Mouse (Mus musculus) splenic B cell, adult 2 months (primary cell): ENCODE results near the gene Wrap53.

ENCODE experiments used
- DNase-seq: peaks from one replicate; pipeline ENCODE4 v3.0.0-alpha.2; 2011; ENCODE audit warnings: low read depth, low spot score
- H3K27me3 ChIP-seq: 2 replicates; pipeline ENCODE4 v1.6.1; 2012; ENCODE audit warnings: mild to moderate bottlenecking, low read length, moderate library complexity, mixed read lengths; ENCODE audit not compliant: control insufficient read depth, poor library complexity, insufficient read depth, severe bottlenecking
- H3K36me3 ChIP-seq: 2 replicates; pipeline ENCODE4 v1.6.1; 2012; ENCODE audit warnings: mild to moderate bottlenecking, low read length, moderate library complexity, mixed read lengths; ENCODE audit not compliant: control insufficient read depth, poor library complexity, insufficient read depth, severe bottlenecking

The Wrap53 gene

GRCm38 (mm10) chr11:69589207-69589834, 9.3 kb upstream of the Wrap53 start:
- Histone ChIP-seq H3K36me3 (peaks cover 6% of the 10 kb centered on the region), H3K27me3 (no peaks in the 10 kb centered on the region)
- no peak for DNase-seq

- Histone ChIP-seq H3K36me3 (peaks cover 2% of the 10 kb centered on the region; the same call in 1 of the 2 replicates), H3K27me3 (no peaks in the 10 kb centered on the region)
- peak; percentile 42 for DNase-seq
These were observed 5.8 kb upstream of the Wrap53 start for GRCm38 (mm10) chr11:69585718-69586325.

- Histone ChIP-seq H3K36me3 (peaks cover 2% of the 10 kb centered on the region; the same call in 1 of the 2 replicates), H3K27me3 (no peaks in the 10 kb centered on the region)
- no peak for DNase-seq
These were observed 4.9 kb upstream of the Wrap53 start for GRCm38 (mm10) chr11:69584937-69585336.

GRCm38 (mm10) chr11:69584008-69584407, 4.0 kb upstream of the Wrap53 start:
- Histone ChIP-seq H3K27me3 (no peaks in the 10 kb centered on the region), H3K36me3 (peaks cover 2% of the 10 kb centered on the region; the same call in 1 of the 2 replicates)
- no peak for DNase-seq

- Histone ChIP-seq H3K27me3 (no peaks in the 10 kb centered on the region), H3K36me3 (no peaks in the 10 kb centered on the region)
- DNase-seq: no peak
These were observed 2.3 kb upstream of the Wrap53 start for GRCm38 (mm10) chr11:69582230-69582805.

GRCm38 (mm10) chr11:69581814-69582213, 1.8 kb upstream of the Wrap53 start:
- no peaks in the 10 kb centered on the region for H3K36me3 ChIP-seq
- no peaks in the 10 kb centered on the region for H3K27me3 ChIP-seq
- peak; percentile 18 for DNase-seq

GRCm38 (mm10) chr11:69581147-69581688, 1.2 kb upstream of the Wrap53 start:
- DNase-seq: peak; percentile 80
- Histone ChIP-seq H3K36me3 (no peaks in the 10 kb centered on the region; the same call in 1 of the 2 replicates), H3K27me3 (no peaks in the 10 kb centered on the region)

GRCm38 (mm10) chr11:69580572-69581146, 604 bp upstream of the Wrap53 start:
- H3K36me3 ChIP-seq: no peaks in the 10 kb centered on the region; the same call in 1 of the 2 replicates
- no peaks in the 10 kb centered on the region for H3K27me3 ChIP-seq
- DNase-seq: no peak

GRCm38 (mm10) chr11:69579128-69580017, 682 bp downstream of the Wrap53 start:
- peak; percentile 94 for DNase-seq
- Histone ChIP-seq H3K36me3 (no peaks in the 10 kb centered on the region; the same call in 1 of the 2 replicates), H3K27me3 (no peaks in the 10 kb centered on the region)

GRCm38 (mm10) chr11:69578301-69578700, 1.8 kb downstream of the Wrap53 start:
- no peaks in the 10 kb centered on the region for H3K27me3 ChIP-seq
- no peak for DNase-seq
- no peaks in the 10 kb centered on the region; the same call in 1 of the 2 replicates for H3K36me3 ChIP-seq

GRCm38 (mm10) chr11:69576307-69576706, 3.7 kb downstream of the Wrap53 start:
- no peaks in the 10 kb centered on the region; the same call in 1 of the 2 replicates for H3K36me3 ChIP-seq
- H3K27me3 ChIP-seq: no peaks in the 10 kb centered on the region
- no peak for DNase-seq

- H3K27me3 ChIP-seq: no peaks in the 10 kb centered on the region
- DNase-seq: peak; percentile 68
- H3K36me3 ChIP-seq: no peaks in the 10 kb centered on the region; the same call in none of the 2 replicates
These were observed 4.8 kb downstream of the Wrap53 start for GRCm38 (mm10) chr11:69575220-69575619.

- Histone ChIP-seq H3K27me3 (no peaks in the 10 kb centered on the region), H3K36me3 (peaks cover 14% of the 10 kb centered on the region)
- no peak for DNase-seq
These were observed 14.9 kb downstream of the Wrap53 start for GRCm38 (mm10) chr11:69565131-69565530.

GRCm38 (mm10) chr11:69564391-69564790, 15.7 kb downstream of the Wrap53 start:
- no peak for DNase-seq
- Histone ChIP-seq H3K36me3 (peaks cover 14% of the 10 kb centered on the region), H3K27me3 (no peaks in the 10 kb centered on the region)
